Mouse (Mus musculus) thymus, postnatal 10 days (tissue): ENCODE data around the gene Gpr89.

Experiments
- DNase-seq, 2 experiments: peaks; one replicate each; pipeline ENCODE4 v3.0.0; 2021; ENCODE audit warnings: low spot score in 2 of 2

Gene Gpr89

DNA sequence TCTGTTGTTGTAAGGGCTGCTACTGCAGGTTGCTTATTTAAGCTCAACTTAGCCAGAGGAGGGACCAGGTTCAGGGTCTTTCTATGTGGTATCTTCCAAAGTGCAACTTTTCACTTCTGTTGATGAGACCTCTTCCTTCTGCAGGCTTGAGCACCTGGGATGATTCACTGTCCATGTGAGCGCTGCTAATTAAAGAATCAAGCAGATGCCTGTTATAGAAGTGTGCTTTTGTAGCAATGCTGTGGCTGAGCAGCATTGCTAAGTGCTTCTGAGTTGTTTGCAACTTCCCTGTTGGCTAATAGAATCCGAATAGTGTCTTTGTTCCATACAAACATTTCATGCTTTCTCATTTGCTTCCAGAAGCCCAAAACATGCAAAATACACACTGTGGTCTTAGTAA, 34.9 kb downstream of the Gpr89 start:
- no peak for DNase-seq

- no peak for DNase-seq
Measured at GRCm38 (mm10) chr3:96869091-96869490, 36.1 kb downstream of the Gpr89 start.

GRCm38 (mm10) chr3:96868566-96868965, 36.6 kb downstream of the Gpr89 start:
- DNase-seq: no peak

- no peak for DNase-seq
Measured at GRCm38 (mm10) chr3:96867863-96868262, 37.3 kb downstream of the Gpr89 start.

DNA sequence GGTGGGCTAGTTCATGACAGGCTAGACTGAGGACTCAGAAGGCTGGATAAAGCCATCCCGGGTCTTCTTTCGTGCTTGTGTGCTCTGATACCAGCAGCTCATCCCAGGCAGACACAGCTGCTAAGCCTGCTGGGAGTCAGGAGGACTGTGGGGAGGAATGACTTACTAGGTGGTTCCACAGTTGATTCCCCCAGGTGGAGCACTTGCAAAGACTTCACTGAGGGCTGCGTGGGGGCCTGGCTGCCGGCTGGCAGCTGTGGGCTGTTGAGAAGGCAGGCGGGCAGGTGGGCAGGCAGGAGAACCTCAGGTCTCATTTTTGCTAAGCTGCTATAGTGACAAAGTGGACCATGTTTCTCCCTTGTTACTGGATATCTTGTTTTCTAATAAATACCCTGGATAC, 44.6 kb downstream of the Gpr89 start:
- no peak for DNase-seq

DNA sequence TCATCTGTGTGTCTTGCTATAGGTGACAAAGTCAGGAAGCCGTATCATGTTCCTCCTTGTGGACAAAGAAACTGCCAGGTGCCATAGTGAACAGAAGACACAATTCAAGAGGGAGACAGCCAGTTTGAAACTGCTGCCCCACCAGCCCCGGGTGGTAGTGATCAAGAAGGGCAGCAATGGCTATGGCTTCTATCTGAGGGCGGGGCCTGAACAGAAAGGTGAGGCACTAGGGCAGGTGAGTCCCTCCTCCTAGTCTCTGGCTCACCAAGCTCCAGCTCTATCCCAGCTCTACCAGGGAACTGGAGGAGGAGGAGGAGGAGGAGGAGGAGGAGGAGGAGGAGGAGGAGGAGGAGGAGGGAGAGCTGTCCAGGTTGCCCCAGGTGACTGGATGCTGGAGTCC, 49.3 kb downstream of the Gpr89 start:
- DNase-seq: no peak

DNA sequence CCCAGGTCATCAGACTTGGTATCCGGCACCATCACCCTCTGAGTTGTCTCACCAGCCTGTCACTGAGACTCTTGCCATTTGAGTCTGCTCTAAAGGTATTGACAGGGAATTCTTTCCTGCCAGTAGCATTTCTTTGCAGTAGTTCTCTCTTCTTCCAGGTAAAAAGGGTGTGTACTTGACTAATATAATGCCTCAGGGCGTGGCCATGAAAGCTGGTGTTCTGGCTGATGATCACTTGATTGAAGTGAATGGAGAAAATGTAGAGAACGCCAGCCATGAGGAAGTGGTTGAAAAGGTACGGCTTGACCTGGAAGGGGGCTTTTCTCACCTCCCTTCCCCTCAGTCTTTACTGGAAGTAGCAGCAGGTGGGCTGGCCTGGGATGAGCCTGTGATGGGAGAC, 50.8 kb downstream of the Gpr89 start:
- DNase-seq: no peak

DNA sequence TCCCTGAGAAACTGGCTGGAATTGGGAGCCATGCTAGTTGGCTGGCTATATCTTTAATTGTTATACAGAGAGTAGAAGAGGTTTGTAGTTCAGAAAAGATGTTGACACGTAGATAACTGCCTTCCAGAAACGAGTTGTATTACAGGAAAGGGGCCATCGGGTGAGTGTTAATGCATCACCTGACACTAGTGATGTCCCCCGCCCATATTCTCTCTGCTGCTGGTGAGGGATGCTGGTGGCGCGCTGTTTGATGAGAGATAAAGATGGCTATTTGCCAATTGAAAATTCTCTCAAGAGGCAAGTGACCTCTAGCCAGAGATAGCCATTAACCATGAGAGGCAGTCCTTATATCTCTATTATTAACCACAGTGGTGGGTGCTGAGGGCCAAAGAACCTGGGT, 52.6 kb downstream of the Gpr89 start:
- no peak for DNase-seq

DNA sequence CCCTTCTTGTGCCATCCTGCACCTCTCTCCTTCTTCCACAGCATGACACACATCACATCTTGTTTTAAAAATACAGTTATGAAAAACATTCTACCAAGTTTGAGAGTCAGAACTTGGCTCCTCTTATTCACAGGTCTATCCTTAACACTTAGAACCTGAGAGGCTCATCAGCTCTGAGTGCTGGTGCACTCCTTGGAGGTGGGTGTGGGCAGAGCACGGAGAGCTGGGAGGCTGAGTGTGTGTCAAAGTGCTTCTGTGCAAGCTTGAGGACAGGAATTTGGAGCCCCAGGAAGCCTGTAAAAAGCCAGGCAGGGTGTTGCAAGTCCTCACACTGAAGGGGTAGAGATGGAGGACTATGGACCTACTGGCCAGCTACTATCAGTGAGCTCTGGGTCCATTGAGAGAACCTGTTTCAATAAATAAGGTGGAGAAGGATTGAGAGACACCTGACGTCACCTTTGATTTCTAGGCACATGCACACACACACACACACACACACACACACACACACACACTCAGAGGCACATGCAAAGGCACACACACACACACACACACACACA, 55.9 kb downstream of the Gpr89 start:
- DNase-seq: no peak

- DNase-seq: no peak
Measured at GRCm38 (mm10) chr3:96848470-96848869, 56.7 kb downstream of the Gpr89 start.

- DNase-seq: peak; percentile 35 to 44
Measured at GRCm38 (mm10) chr3:96847661-96848060, 57.5 kb downstream of the Gpr89 start.

DNA sequence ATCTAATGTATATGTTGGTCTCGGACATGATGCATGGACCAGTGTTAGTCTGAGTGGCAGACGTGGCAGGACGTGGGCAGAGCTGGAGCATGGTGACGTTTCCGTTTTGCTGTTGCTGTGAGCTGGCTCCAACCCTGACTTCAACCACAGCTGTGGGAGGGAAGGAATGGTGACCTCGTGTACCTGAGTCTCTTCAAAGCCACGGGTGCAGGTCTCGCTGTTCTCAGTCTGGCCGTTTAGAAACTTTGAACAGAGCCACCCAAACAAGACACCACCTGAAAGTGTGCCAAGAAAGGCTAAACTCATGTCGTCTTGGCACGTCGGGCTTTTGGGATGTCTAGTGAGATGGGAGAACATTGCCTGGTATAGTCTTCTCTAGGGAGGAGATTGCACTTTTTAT, 58.2 kb downstream of the Gpr89 start:
- DNase-seq: no peak

DNA sequence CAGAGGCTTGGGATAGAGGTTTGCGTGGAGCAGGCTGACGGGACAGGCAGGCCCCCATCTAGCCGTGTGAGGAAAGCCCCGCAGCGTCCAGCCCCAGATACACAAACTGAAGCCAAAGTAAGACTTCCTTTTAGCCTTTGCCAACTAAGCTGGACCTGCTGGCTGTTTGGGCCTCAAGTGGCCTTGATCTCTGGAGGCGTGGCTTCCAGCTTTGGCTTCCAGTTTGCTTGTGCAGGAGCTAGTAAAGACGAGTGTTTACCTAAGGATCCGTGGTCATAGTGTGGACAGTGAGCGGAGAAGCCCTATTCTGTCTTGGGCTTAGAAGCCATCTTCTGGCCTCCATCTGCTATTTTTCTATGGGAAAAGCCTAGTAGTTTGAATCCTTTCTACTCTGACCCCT, 59.3 kb downstream of the Gpr89 start:
- no peak for DNase-seq

- DNase-seq: no peak
Measured at GRCm38 (mm10) chr3:96845191-96845590, 60.0 kb downstream of the Gpr89 start.

GRCm38 (mm10) chr3:96838996-96839645, 66.0 kb downstream of the Gpr89 start:
- no peak for DNase-seq

DNA sequence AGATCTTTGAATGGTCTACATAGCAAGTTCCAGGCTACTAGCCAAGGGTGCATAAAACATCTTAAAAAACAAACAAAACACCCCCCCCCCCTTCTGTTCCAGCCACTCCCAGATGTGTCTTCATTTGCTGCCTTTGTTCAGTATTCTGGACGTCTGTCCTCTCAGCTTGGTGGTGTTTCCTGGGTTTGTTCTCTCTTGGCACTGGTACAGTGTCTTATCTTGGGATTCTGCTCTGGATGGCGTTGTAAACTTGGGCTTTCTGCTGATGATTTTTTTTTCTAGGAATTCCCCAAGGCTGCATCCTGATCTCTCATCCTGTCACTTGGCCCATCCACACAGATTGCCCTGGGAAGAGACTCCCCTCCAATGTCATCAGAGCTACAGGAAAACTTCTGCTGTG, 68.7 kb downstream of the Gpr89 start:
- no peak for DNase-seq

- DNase-seq: no peak
Measured at GRCm38 (mm10) chr3:96834587-96835348, 70.4 kb downstream of the Gpr89 start.

DNA sequence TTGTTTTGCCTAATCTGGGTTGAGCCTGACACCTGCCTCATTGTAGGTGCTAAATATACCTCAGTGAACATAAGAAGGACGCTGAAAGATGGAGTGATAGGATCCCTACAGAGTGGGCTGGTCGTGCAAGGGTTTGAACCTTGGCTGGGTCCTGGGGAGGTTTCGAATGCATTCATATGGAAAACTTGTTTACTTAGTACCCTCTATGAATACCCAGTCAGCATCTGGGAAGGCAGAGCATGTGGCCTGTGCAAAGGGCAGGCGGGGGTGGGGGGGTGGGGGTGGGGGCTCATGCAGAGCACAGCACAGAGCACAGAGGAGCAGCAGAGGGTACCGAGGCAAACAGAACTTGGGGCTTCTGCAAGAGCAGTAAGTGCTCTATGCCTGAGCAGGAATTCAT, 72.2 kb downstream of the Gpr89 start:
- no peak for DNase-seq

GRCm38 (mm10) chr3:96829856-96830255, 75.3 kb downstream of the Gpr89 start:
- DNase-seq: no peak

DNA sequence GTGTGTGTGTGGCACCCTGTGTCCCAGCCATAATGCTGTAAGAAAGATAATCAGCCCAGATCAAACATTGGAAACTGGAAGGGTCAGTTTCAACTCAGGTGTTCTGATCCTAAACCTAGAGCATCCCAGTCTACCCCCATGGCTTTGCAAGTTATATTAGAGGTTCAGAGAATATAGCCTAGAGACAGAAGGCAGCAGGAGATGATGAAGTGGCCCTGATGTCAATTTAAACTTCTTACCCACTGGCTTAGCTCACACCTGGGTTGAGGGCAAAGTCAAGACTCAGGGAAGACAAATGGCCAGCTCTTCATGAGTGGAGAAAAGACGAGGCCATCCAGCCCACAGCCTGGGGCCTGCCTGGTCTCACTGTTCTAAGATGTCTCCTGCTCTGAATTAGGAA, 76.2 kb downstream of the Gpr89 start, which contains the start of the genes Pdzk1 and Cd160:
Gene Pdzk1, plus strand, starts transcription at position 301 of the 400 bp plus-strand sequence.
Gene Cd160, minus strand, starts transcription at position 368 of the 400 bp plus-strand sequence.
- DNase-seq: no peak

DNA sequence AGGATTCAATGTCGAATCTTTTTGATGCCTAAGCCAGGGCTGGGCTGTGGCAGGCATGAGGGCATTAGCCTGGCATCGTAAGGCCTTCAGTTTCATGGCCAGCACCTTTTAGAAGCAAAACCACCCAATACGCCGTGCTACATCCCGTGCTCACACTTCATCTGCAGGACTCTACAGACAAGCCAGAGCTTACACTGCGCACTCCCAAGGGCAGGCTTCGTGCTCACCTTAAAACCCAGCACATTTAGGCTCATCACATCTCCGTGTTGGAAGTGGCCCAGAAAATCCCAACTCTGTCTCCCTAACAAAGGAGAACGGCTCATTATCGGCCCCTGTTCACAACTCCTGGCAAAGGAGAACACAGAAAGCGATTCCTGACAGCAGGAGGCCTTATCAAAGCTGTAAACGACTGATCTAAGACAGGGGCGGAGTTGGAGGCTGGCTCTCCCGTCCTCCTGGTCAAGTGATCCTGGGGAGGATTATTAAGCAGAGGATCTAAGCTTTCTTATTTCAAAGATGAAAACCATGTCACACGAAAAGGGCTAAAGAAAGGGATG, 76.8 kb downstream of the Gpr89 start:
- no peak for DNase-seq

- no peak for DNase-seq
Measured at GRCm38 (mm10) chr3:96825261-96825660, 79.9 kb downstream of the Gpr89 start.

DNA sequence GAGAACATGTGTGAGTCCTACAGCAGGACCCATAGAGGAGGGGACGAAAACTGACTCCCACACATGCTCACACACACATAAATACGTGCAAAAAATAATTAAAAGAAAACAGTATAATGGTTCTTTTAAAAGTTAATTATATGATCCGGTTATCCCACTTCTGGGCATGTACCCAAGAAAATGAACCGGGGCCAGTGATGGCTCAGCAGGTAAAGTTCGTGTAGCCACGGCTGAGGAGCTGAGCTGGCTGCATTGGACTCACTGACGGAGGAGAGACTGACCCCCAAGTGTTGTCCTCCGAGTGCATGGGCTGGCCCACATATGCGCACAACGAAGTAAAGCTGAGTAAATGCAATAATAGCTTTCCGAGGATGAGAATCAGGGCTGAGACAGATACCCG, 80.5 kb downstream of the Gpr89 start:
- no peak for DNase-seq
